Mouse (Mus musculus): Measurements from ENCODE around the gene Tyw1. TPM values are rescaled to one million over a fixed set of nuclear protein-coding genes. Genes with fewer than 3 reads are reported as not detected.
A peak's percentile ranks its signal among the peaks of the same experiment; 100 is the strongest.

Tyw1 gene
- total and polyA plus RNA-seq, 2 experiments from 2014 or later: 16.3 to 18.3 TPM

- peaks cover 11% of the 10 kb centered on the region; the same call in 1 of the 2 replicates for H3K36me3 ChIP-seq (ENCODE audit: insufficient read depth, low read length)
- no peak overlapping the region for H3K9ac ChIP-seq (replicated peaks; ENCODE audit: low read length, poor library complexity, severe bottlenecking)
- TF ChIP-seq CTCF (IDR thresholded peaks at IDR 0.05): no peak
- no peak; the same call in 1 of the 2 replicates for ATAC-seq (ENCODE audit: low FRiP score)
- no peaks in the 10 kb centered on the region for H3K4me1 ChIP-seq (ENCODE audit: insufficient read depth, low read length)
- H3K4me2 ChIP-seq (ENCODE audit: low read depth, low read length, poor library complexity, severe bottlenecking): no peak overlapping the region
- H3K4me3 ChIP-seq (ENCODE audit: low read depth, low read length): no peak overlapping the region
- no peak overlapping the region for H3K27ac ChIP-seq (ENCODE audit: low read depth, low read length)
- H3K9me3 ChIP-seq (ENCODE audit: low read length): no peaks in the 10 kb centered on the region
- 85% methylated on average over 7 of the region's 7 CpGs for WGBS
- H3K27me3 ChIP-seq (ENCODE audit: insufficient read depth, low read length): no peaks in the 10 kb centered on the region
- DNase-seq (ENCODE audit: low spot score): peak; percentile 75
Observed at GRCm38 (mm10) chr5:130333566-130333965, 78.1 kb downstream of the Tyw1 start.

- WGBS: 92% methylated on average over 11 of the region's 11 CpGs
- H3K9ac ChIP-seq (replicated peaks; ENCODE audit: low read length, poor library complexity, severe bottlenecking): no peak overlapping the region
- H3K4me3 ChIP-seq (ENCODE audit: low read depth, low read length): no peak overlapping the region
- H3K36me3 ChIP-seq (ENCODE audit: insufficient read depth, low read length): peaks cover 11% of the 10 kb centered on the region; the same call in 1 of the 2 replicates
- H3K9me3 ChIP-seq (ENCODE audit: low read length): no peaks in the 10 kb centered on the region
- H3K4me1 ChIP-seq (ENCODE audit: insufficient read depth, low read length): no peaks in the 10 kb centered on the region
- no peak overlapping the region for H3K27ac ChIP-seq (ENCODE audit: low read depth, low read length)
- no peaks in the 10 kb centered on the region for H3K27me3 ChIP-seq (ENCODE audit: insufficient read depth, low read length)
- no peak for DNase-seq (ENCODE audit: low spot score)
- ATAC-seq (ENCODE audit: low FRiP score): no peak
- no peak overlapping the region for H3K4me2 ChIP-seq (ENCODE audit: low read depth, low read length, poor library complexity, severe bottlenecking)
- no peak for TF ChIP-seq CTCF (IDR thresholded peaks at IDR 0.05)
Observed at GRCm38 (mm10) chr5:130333971-130334370, 78.6 kb downstream of the Tyw1 start.

- WGBS: 97% methylated on average over 4 of the region's 4 CpGs
- no peak for DNase-seq (ENCODE audit: low spot score)
- no peak overlapping the region for H3K4me2 ChIP-seq (ENCODE audit: low read depth, low read length, poor library complexity, severe bottlenecking)
- TF ChIP-seq CTCF (IDR thresholded peaks at IDR 0.05): no peak
- H3K36me3 ChIP-seq (ENCODE audit: insufficient read depth, low read length): peaks cover 12% of the 10 kb centered on the region; the same call in 1 of the 2 replicates
- H3K9me3 ChIP-seq (ENCODE audit: low read length): no peaks in the 10 kb centered on the region
- no peak overlapping the region for H3K4me3 ChIP-seq (ENCODE audit: low read depth, low read length)
- no peak for ATAC-seq (ENCODE audit: low FRiP score)
- no peak overlapping the region for H3K9ac ChIP-seq (replicated peaks; ENCODE audit: low read length, poor library complexity, severe bottlenecking)
- H3K27ac ChIP-seq (ENCODE audit: low read depth, low read length): no peak overlapping the region
- H3K27me3 ChIP-seq (ENCODE audit: insufficient read depth, low read length): no peaks in the 10 kb centered on the region
- H3K4me1 ChIP-seq (ENCODE audit: insufficient read depth, low read length): no peaks in the 10 kb centered on the region
Observed at GRCm38 (mm10) chr5:130335462-130335861, 80.0 kb downstream of the Tyw1 start.

DNA sequence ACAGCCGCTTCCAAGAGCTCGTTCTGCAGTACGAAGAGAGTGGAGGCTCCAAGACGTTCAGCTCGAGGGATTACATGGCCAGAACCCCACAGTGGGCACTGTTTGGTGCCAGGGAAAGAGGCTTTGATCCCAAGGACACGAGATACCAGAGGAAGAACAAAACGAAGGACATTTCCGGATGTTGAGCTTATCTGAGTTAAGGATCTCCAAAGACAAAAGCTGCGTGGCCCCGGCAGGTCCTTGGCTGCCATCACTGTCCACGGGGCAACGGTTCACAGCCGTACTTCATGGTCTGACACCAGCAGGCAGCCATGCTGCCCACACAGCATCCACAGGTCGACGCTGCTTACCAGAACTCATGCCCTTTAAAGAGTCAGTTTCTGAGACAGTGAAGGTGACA, 85.2 kb downstream of the Tyw1 start:
- no peak for TF ChIP-seq CTCF (IDR thresholded peaks at IDR 0.05)
- Histone ChIP-seq H3K4me3 (ENCODE audit: low read depth, low read length) (no peak overlapping the region), H3K9ac (replicated peaks; ENCODE audit: low read length, poor library complexity, severe bottlenecking) (no peak overlapping the region), H3K9me3 (ENCODE audit: low read length) (no peaks in the 10 kb centered on the region), H3K27ac (ENCODE audit: low read depth, low read length) (no peak overlapping the region), H3K4me1 (ENCODE audit: insufficient read depth, low read length) (no peaks in the 10 kb centered on the region), H3K4me2 (ENCODE audit: low read depth, low read length, poor library complexity, severe bottlenecking) (no peak overlapping the region), H3K27me3 (ENCODE audit: insufficient read depth, low read length) (no peaks in the 10 kb centered on the region), H3K36me3 (ENCODE audit: insufficient read depth, low read length) (peaks cover 21% of the 10 kb centered on the region; the same call in 1 of the 2 replicates)
- ATAC-seq (ENCODE audit: low FRiP score) (no peak), DNase-seq (ENCODE audit: low spot score) (no peak)
- 95% methylated on average over 15 of the region's 15 CpGs for WGBS

- Histone ChIP-seq H3K4me3 (ENCODE audit: low read depth, low read length) (no peak overlapping the region), H3K9me3 (ENCODE audit: low read length) (no peaks in the 10 kb centered on the region), H3K27ac (ENCODE audit: low read depth, low read length) (no peak overlapping the region), H3K9ac (replicated peaks; ENCODE audit: low read length, poor library complexity, severe bottlenecking) (no peak overlapping the region), H3K27me3 (ENCODE audit: insufficient read depth, low read length) (no peaks in the 10 kb centered on the region), H3K36me3 (ENCODE audit: insufficient read depth, low read length) (peaks cover 14% of the 10 kb centered on the region; the same call in 1 of the 2 replicates), H3K4me1 (ENCODE audit: insufficient read depth, low read length) (no peaks in the 10 kb centered on the region), H3K4me2 (ENCODE audit: low read depth, low read length, poor library complexity, severe bottlenecking) (no peak overlapping the region)
- no peak for TF ChIP-seq CTCF (IDR thresholded peaks at IDR 0.05)
- DNase-seq (ENCODE audit: low spot score) (no peak), ATAC-seq (ENCODE audit: low FRiP score) (no peak)
- WGBS: 98% methylated on average over 7 of the region's 7 CpGs
Observed at GRCm38 (mm10) chr5:130344999-130345398, 89.6 kb downstream of the Tyw1 start.

GRCm38 (mm10) chr5:130345871-130346270, 90.5 kb downstream of the Tyw1 start:
- DNase-seq (ENCODE audit: low spot score) (no peak), ATAC-seq (ENCODE audit: low FRiP score) (no peak)
- Histone ChIP-seq H3K4me1 (ENCODE audit: insufficient read depth, low read length) (no peaks in the 10 kb centered on the region), H3K9ac (replicated peaks; ENCODE audit: low read length, poor library complexity, severe bottlenecking) (no peak overlapping the region), H3K27me3 (ENCODE audit: insufficient read depth, low read length) (no peaks in the 10 kb centered on the region), H3K27ac (ENCODE audit: low read depth, low read length) (no peak overlapping the region), H3K36me3 (ENCODE audit: insufficient read depth, low read length) (peaks cover 9% of the 10 kb centered on the region; the same call in 1 of the 2 replicates), H3K9me3 (ENCODE audit: low read length) (no peaks in the 10 kb centered on the region), H3K4me3 (ENCODE audit: low read depth, low read length) (no peak overlapping the region), H3K4me2 (ENCODE audit: low read depth, low read length, poor library complexity, severe bottlenecking) (no peak overlapping the region)
- TF ChIP-seq CTCF (IDR thresholded peaks at IDR 0.05): no peak
- 88% methylated on average over 2 of the region's 2 CpGs for WGBS
